Mouse (Mus musculus): ENCODE measurements around the gene Bod1.

The Bod1 gene

DNA sequence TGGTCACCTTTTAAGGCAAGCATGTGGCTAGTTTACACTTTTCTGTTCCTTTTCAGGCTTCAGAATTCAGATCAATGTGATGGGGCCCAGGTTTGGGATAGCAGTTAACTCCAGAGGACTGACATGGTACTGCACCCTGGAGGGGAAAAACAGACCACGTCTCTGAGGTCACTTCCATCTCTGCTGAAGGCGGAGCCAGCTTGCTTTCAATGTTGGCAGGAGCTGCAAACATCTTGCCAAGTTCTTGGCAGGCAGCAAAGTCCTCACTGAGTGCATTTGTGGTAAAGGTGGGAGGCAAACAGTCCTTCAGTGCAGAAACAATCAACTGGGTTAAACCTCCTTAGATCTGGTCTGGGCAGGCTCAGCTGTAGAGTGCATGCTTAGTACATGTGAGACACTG is 7.5 kb downstream of the Bod1 start:
- no peak for DNase-seq

DNA sequence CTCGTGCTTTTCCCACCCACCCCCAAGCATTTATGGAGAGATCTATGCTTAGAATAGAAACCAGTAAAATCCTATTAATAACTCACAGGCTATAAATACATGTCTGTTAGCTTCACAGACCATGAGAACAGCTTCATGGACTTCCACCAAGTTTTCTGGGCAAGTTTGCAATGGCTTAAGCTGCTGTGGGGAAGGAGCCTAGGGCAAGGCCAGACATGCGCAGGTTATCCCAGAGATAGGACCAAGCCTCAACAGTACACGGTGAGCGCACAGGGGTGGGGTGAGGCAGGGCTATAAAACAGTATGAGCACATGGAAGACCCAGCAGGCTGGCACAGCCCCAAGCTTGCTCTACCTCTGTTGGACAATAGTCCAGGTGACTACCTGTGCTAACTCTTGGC is 8.2 kb downstream of the Bod1 start:
- DNase-seq, result no peak

DNA sequence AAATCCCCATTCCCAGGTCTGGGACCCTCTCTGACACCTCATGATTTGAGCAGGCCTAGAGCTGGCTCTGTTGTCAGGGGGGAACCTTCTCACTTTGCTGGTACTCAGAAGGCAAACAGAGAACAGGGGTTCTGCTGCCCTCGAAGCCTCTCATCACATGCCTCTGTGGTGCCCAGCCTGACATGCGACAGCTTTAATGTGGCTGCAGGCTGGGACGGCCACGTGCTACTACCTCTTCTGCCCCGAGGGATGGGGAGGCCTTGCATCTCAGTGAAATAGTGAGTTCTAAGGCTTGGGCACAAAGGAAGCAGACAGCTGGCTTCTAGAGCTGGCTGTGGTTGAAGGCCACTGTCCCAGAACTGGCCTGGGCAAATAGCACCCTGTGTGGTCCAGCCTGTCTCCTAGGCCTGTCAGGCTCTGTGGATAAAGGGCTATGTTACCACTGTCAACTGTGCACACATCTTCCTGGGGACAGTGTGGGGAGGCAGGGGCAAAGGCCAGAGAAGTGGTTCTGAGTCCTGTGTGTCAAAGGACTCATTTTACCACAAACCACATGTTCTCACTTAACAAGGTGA is 8.7 kb downstream of the Bod1 start:
- no peak for DNase-seq

DNA sequence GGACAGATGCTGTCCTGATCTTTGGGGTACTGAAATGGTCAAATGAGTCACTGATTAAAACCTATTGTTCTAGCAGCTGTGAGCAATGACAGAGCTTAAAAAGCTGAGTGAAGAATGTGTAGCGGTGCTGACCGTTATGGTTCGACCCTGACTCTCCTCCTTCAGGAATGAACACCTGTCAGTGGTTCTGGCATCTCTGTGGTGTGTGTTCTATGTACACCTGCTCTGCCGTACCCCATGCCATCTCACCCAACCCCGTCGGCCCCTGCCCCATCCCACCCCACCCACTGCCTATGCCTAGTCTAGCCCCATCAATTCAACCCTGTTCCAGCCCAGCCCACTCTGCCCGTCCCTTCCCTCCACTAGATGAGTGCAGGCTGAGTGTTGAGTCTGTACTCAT is 9.5 kb downstream of the Bod1 start:
- DNase-seq, result no peak

DNA sequence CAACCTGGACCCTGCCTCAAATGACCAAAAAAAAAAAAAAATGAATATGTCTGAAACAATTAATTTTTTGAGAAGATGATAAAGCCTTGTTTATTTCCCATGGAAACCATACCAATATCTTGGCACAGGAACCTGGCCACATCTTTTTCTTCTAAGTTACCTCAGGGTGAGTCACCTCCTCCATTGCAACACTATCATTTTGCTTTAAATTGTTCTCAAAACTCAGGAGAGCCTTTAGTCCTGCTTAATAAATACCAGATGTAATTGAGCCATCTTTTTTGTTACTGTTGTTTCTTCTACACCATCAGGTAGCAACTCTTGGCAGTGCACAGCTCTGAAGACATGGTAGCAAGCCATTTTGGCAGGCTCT is 13.9 kb downstream of the Bod1 start:
- no peak for DNase-seq

DNA sequence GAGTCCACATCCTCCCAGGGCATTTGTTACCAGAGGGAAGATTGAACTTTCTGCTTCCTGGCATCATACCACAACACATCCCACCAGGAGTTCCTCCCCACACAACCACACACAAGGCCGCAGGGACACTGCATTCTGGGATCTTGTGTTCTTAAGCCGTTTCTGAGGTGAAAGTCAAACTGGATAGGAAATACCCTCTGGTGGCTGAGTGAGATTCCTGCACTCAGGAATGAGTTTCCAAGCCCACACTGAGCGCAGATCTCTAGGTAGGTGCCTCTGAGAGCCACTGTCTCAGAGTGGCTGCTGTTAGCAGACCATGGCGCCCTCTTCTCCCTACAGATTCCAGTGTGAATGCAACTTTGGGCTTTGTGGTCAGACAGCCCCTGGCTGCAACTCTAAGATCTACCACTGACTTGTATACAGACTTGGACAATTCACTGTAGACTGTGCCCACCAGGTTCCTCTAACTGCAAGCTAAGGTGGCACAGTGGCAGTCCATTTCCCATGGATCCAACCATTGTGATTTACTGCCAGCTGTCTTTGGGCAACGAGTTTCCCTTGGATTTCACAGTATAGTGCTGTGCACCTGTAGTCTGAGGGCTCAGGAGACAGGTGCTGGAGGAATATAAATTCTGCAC is 14.4 kb downstream of the Bod1 start:
- no peak for DNase-seq

DNA sequence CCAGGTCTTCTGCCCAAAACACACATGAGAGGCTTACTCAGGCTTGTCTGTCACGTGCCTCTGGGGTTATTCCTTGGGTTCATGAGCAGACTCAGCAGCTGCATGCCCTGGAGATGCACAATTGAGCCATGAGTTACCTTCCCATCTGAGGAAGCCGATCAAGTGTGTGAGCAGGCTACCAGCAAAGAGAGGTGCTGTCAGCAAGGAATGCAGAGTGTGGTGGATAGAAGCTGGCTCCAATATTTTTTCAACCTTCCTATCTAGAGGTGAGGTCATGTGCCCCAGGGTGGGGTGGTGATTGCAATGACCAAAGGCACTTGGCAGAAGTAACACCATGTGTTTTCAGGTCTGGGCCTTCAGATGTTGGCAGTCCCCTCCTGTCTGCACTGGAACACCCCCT is 22.2 kb downstream of the Bod1 start:
- no peak for DNase-seq

DNA sequence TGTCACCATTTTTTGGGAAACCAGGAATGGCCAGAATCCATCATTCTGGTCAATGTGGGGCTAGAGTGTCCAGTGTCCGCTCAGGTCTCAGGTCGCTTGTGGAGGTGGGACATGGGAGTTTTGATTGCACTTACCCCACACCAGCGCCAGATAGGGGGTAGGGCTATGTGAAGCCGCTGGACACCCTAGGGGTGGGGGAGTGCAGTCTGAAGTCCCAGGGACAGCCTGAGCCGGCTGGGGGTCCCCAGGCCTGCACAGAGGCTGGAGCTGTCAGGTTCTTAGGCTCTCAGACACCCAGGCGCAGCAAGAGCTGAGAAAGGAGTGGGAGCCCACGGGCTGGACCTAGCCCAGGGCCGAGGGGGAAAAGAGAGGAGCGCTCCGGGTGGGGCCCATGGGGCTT is 24.4 kb downstream of the Bod1 start:
- no peak for DNase-seq

DNA sequence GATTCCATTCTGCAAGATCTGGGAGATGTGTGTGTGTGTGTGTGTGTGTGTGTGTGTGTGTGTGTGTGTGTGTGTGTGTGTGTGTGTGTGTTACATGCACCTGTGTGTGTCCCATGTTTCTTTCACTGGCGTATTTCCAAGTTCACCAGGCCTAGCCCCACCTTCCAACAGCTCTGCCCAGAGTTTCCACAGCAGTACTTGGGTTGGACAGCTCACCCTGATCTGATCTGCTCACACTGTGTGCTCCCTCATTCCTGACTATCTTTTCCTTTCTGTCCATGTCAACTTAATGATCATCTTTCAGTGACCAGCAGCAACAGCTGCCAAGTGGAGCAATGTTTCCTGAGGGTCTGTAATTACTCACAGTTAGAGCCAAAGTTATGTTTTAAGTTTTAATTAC is 25.1 kb downstream of the Bod1 start:
- DNase-seq, result no peak

DNA sequence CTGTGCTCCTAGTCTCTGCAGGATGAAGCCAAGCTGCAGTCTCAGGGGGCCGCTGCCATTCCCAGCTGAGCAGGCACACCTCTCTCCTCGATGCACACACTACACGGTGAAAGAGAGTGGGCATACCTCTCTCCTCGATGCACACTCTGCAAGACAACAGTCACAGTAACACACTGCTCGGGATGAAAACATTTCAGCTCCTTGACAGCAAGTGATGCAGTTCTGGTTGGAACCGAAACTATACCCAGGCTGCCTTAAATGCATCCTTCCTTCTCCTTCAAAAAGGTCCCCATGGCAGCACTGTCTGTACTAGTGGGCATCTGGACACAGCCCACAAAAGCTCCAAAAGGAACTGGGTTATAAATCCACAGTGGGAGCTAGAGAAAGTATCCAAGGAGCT is 28.6 kb downstream of the Bod1 start:
- DNase-seq, result no peak

DNA sequence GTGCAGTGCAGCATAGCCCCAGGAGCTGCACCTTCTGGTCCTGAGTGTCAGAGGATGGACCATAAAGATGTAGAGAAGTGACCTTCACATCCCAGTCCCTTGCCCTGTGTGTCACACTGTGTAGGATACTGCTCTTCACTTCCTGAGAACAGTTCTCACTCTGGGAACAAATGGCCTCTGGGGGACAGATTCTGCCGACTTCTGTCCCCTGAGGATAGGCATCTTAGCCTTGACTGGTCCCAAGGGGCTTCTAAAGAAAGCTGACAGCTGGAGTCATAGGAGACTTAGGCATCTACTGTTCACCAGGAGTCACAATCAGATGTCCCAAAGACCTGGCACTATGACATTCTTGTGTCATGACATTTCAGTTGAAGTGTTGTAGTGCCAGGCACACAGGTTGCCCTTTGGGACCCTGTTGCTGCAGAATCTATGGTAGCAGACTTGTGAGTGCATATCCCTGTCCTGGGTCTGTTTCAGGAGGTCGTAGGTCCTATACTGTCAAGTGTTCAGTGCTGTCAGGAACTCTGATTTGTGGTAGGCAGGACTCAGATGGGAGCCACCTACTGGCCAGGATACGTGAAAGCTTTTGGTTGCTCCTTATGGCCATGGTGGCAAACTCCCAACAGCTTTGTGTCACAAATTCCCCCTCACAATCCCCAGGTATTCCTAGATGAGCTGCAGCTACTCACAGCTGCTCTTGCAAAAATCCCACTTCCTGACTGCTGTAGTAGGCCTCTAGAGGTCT is 30.4 kb downstream of the Bod1 start:
- DNase-seq, result no peak

DNA sequence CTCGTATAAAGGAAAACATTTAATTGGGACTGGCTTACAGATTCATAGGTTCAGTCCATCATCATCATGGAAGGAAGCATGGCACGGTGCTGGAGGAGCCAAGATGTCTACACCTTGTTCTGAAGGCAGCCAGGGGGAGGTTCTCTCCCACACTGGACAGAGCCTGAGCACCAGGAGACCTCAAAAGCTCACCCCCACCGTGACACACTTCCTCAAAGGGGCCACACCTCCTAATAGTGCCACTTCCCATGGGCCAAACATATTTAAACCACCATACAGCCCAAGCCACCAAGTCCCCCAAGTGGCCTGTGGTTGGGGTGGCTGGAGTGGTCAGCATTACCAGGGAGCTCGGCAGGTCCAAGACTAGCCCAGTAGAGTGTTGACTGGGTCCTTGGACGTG is 31.5 kb downstream of the Bod1 start:
- no peak for DNase-seq

DNA sequence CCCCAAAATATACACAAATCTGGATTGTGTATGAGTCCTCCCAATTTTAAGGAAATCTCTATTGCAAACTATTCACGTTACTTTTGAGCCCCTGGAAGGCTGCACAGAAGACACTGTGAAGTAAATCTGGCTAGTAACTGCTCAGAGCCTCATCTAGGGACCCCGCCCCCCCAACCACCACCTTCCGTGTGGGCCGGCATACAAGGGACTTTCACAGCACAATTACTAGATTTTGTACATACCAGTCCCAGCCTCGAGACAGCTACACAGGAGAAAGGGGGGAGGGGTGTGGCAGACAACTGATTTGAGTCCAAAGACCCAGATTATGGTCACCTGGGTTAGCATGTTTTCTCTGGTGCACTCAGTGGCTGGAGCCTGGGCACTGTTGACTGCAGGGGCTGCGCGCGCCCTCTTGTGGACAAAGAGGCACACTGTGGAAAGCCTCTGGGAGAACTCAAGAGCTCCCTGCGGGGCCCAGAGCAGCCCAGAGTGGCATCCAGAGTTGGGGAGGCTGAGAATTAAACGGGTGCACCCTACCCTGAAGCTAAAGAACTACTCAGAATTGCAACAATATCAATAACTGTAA is 33.8 kb downstream of the Bod1 start:
- DNase-seq, result peak; percentile 87

DNA sequence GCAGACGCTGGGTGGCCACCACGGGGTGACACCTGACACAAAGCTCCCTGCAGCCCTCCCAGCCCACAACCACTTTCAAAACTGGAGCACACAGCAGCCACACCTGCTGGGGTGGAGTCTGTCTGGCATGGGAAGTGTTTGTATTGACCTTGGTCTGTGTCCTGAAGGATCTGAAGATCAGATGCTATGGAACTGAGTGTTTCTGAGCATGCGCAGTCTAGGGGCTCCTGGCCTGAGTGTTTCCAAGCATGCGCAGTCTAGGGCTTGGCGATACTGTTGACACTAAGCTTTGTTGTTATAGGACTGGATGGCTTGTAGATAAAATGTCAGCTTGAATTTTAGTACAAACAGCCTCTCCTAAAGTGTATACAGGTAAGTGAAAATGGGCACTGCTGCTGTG is 43.0 kb downstream of the Bod1 start:
- no peak for DNase-seq

DNA sequence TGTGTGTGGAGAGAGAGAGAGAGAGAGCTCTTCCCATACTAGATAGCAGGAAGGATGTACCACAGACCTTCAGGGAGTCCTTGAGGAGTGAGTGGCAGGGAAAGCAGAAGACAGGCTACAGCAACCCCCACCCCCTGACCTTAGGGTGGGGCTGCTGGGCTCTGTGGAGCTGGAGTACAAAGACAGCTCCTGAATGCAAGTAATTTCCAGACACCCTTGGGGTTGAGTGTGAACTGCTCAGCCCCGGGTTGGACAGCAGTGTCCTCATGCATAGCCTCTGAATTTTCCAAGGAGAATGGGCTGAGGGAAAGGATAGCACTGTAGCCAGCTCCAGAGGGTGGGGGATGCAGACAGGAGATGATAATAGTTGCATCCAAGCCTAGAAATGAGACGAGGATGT is 50.9 kb downstream of the Bod1 start:
- no peak for DNase-seq

DNA sequence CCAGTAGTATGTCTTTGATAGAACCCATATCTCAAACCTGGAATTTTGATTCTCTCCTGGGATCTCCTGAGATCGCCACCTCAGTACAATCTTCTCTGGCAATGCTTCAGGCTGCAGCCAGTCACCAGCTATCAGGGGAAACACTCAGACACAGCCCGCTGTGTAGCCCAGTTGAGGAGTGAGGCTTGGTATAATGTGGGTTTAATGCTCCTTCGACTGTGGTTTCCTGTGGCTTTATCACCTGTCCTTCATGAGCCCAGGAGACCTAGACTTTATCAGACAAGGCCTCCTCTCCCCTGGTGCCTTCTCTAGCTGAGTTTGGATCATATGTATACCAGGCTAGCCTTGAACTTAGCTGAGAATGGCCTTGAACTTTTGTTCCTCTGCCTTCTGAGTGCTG is 53.9 kb downstream of the Bod1 start:
- no peak for DNase-seq

DNA sequence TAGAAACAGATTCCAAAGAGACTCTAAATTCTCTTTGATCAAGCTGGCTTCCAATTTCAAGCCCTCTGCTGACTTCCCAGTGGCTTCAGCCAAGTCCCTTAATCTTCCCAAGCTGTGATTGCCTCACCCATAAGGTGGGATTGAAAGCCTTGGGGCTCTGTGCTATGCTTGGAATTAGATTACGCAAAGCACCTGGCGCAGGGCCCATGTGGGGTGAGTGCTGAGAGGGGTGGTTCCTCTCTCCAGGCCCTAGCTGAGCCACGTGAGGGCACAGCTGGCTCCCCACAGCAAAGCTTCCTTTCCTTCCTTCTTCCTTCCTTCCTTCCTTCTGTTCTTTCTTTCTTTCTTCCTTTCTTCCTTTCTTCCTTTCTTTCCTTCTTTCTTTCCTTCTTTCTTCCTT is 54.4 kb downstream of the Bod1 start:
- DNase-seq, result no peak

DNA sequence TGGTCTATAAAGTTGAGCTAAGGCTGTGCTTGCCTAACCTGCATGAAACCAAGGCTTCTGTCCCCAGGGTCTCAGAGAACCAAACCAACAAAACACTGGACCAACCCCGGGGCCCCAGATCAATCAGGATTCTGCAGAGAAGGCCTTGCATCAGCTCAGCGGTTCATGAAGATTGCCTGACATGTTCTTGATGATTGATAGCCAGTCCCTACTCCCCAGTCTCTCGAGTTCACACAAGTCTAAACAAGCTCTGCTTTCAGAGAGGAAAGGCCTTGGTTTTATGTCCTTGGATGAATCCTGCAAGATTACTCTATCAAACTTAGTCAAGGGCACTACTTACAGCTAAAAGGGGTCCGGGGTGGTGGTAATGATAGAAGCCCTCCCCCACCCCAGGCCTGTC is 55.0 kb downstream of the Bod1 start:
- no peak for DNase-seq
